Mouse (Mus musculus) hindbrain, postnatal 0 days (tissue): ENCODE measurements around the gene Mgat4d. TPM values are rescaled to one million over a fixed set of nuclear protein-coding genes. Genes with fewer than 3 reads are reported as not detected.

Experiments
- ATAC-seq: fragments of 200-750 bp; cut with Nextera tagmentation; 2 replicates; pipeline ENCODE4 v1.8.0; 2017; ENCODE audit warnings: mild to moderate bottlenecking, moderate TSS enrichment, moderate library complexity
- DNase-seq: peaks from one replicate; pipeline ENCODE4 v3.0.0-alpha.2; 2015; ENCODE audit warnings: low spot score
- H3K27ac ChIP-seq: fragments of 300-500 bp; sonication (generic); 2 replicates; pipeline ENCODE4 v1.5.1; 2014; ENCODE audit warnings: mild to moderate bottlenecking
- H3K27me3 ChIP-seq: fragments of 300-500 bp; sonication (generic); 2 replicates; pipeline ENCODE4 v1.6.1; 2014; ENCODE audit warnings: low read length, mixed read lengths; ENCODE audit not compliant: insufficient read depth
- H3K36me3 ChIP-seq: fragments of 300-500 bp; sonication (generic); 2 replicates; pipeline ENCODE4 v1.6.1; 2014; ENCODE audit warnings: low read length, mixed read lengths; ENCODE audit not compliant: insufficient read depth
- H3K4me1 ChIP-seq: fragments of 300-500 bp; sonication (generic); 2 replicates; pipeline ENCODE4 v1.6.1; 2014; ENCODE audit warnings: antibody characterized with exemption, low read length, mixed read lengths; ENCODE audit not compliant: insufficient read depth
- H3K4me2 ChIP-seq: fragments of 300-500 bp; sonication (generic); 2 replicates; pipeline ENCODE4 v1.6.1; 2014; ENCODE audit warnings: low read depth, mild to moderate bottlenecking, low read length, moderate library complexity, mixed read lengths
- H3K4me3 ChIP-seq: fragments of 300-500 bp; sonication (generic); 2 replicates; pipeline ENCODE4 v1.5.1; 2014; ENCODE audit warnings: low read length
- H3K9ac ChIP-seq: fragments of 300-500 bp; sonication (generic); replicated peaks from 2 replicates; pipeline ENCODE4 v1.6.1; 2014; ENCODE audit warnings: mild to moderate bottlenecking, low read length, moderate library complexity, mixed read lengths
- H3K9me3 ChIP-seq: fragments of 300-500 bp; sonication (generic); 2 replicates; pipeline ENCODE4 v1.6.1; 2016; ENCODE audit warnings: low read length, mixed read lengths
- CTCF ChIP-seq: IDR thresholded peaks from 2 replicates; pipeline ENCODE4 v1.5.1; 2016; ENCODE audit warnings: antibody characterized with exemption, control low read depth, low read depth
- WGBS: fragments of 180-500 bp; shearing (Covaris S2); extraction: QIAGEN DNeasy Blood & Tissue Kit; methylation state at CpG from one replicate; pipeline ENCODE4 v1.1.7; 2014; 5-methylcytosine and 5-hydroxymethylcytosine counted together
- polyA plus RNA-seq: library from polyadenylated mRNA; unstranded; fragments of >200 nt; fragmentation: Nextera tagmentation; extraction: Ambion mirVana; gene quantifications from 2 replicates; pipeline ENCODE4 v1.2.1, GENCODE M21; 2015
- total RNA-seq: library from RNA; depleted of rRNA; stranded (reverse); fragments of >200 nt; gene quantifications from 2 replicates; pipeline ENCODE4 v1.2.3, GENCODE M21; 2014

Mgat4d gene
- total and polyA plus RNA-seq, 2 experiments from 2014 or later = not detected

DNA sequence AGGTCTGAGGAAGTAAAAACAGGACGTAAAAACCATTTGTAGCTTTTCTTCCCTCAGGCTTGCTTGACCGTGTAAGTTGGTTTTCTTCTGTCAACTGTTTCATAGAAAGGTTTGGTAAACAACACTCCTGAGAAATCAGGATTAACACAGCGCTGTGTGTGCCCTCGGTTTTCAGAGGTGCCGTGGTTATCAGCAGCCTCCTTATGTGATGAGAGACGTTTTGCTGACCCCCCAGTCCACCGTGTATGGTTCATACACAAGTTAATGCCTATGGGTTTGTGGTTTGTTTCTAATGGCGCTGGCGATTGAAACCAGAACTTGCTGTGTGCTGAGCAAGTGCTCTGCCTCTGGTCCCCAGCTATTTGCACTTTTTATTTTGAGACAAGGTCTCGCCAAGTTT, 57.3 kb downstream of the Mgat4d start:
- WGBS = 82% methylated on average over 10 of the region's 10 CpGs
- H3K9me3 ChIP-seq = no peaks in the 10 kb centered on the region
- H3K4me1 ChIP-seq = no peaks in the 10 kb centered on the region
- no peaks in the 10 kb centered on the region for H3K27me3 ChIP-seq
- no peak for TF ChIP-seq CTCF
- H3K4me2 ChIP-seq = no peak overlapping the region
- no peak for ATAC-seq
- no peak for DNase-seq
- H3K4me3 ChIP-seq = no peak overlapping the region
- no peak overlapping the region for H3K9ac ChIP-seq
- no peaks in the 10 kb centered on the region for H3K36me3 ChIP-seq
- no peak overlapping the region for H3K27ac ChIP-seq

DNA sequence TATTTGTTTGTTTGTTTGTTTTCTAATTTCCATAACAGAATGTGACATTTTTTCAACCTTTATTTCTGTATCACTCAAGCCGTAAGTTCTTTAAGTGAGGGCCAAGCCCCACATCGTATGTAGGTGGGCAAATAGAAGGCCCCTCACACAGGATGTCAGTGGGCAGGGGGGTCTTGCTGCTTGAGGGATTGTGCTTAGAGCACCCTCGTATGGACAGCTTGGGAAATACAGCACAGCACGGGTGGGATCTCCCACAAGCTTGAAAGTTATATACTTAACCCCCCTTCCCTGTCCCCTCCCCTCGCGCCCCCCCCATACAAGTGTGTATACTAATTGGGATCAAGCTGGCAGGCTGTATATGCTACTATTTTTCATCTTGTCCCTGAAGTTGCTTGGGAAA, 58.6 kb downstream of the Mgat4d start:
- no peak overlapping the region for H3K4me2 ChIP-seq
- no peaks in the 10 kb centered on the region for H3K36me3 ChIP-seq
- no peak overlapping the region for H3K4me3 ChIP-seq
- no peaks in the 10 kb centered on the region for H3K9me3 ChIP-seq
- peak; percentile 57 for TF ChIP-seq CTCF
- H3K27ac ChIP-seq = no peak overlapping the region
- no peak overlapping the region for H3K9ac ChIP-seq
- peak; percentile 23 for DNase-seq
- H3K27me3 ChIP-seq = no peaks in the 10 kb centered on the region
- 43% methylated on average over 6 of the region's 6 CpGs for WGBS
- H3K4me1 ChIP-seq = no peaks in the 10 kb centered on the region
- no peak for ATAC-seq

DNA sequence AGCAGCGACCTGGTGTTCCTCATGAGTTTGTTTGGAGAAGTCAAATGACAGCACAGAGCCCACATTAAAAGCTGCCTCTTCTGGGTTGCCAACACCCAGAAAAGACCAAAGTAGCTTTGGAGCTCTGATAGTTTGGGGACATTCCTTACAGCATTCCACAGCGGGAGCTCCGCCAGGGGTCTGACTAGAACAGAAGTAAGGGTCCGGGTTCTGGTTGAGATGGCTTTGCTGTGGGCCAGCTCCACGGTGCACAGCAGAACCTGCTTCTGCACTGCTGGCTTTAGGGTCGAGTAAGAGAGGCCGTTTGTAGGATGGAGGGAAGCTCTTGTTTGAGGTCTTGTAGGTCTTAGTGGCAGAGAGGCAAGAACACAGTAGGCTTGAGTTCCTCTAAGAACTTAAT, 60.2 kb downstream of the Mgat4d start:
- no peak overlapping the region for H3K4me2 ChIP-seq
- H3K9me3 ChIP-seq = no peaks in the 10 kb centered on the region
- H3K27me3 ChIP-seq = no peaks in the 10 kb centered on the region
- no peak overlapping the region for H3K4me3 ChIP-seq
- ATAC-seq = no peak
- H3K36me3 ChIP-seq = no peaks in the 10 kb centered on the region
- H3K4me1 ChIP-seq = no peaks in the 10 kb centered on the region
- 83% methylated on average over 7 of the region's 7 CpGs for WGBS
- H3K27ac ChIP-seq = no peak overlapping the region
- H3K9ac ChIP-seq = no peak overlapping the region
- no peak for TF ChIP-seq CTCF
- no peak for DNase-seq

DNA sequence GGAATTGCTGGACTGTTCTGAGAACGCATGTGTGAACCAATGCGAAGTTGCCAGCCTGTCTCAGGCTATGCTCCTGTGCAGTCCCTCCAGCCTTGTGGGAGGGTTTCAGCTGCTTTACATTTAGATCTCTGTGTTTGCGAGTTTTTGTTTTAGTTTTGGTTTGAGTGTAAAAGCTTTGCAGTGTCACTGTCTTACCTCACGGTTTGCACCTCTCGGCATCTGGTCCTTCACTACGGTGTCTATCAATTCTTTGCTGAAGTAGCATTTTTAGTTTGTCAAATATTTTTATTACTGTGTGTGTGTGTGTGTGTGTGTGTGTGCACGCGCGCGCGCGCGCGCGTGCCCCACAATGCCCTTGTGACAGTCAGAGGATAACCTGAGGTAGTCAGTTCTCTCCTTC, 68.6 kb downstream of the Mgat4d start:
- H3K9me3 ChIP-seq = no peaks in the 10 kb centered on the region
- no peak overlapping the region for H3K4me2 ChIP-seq
- no peak overlapping the region for H3K27ac ChIP-seq
- no peaks in the 10 kb centered on the region for H3K4me1 ChIP-seq
- no peak for TF ChIP-seq CTCF
- no peaks in the 10 kb centered on the region for H3K27me3 ChIP-seq
- ATAC-seq (no peak), DNase-seq (no peak)
- H3K9ac ChIP-seq = no peak overlapping the region
- no peaks in the 10 kb centered on the region for H3K36me3 ChIP-seq
- 97% methylated on average over 15 of the region's 15 CpGs for WGBS
- H3K4me3 ChIP-seq = no peak overlapping the region

- DNase-seq (no peak), ATAC-seq (no peak)
- Histone ChIP-seq H3K4me2 (no peak overlapping the region), H3K27me3 (no peaks in the 10 kb centered on the region), H3K4me3 (no peak overlapping the region), H3K9ac (no peak overlapping the region), H3K4me1 (no peaks in the 10 kb centered on the region), H3K9me3 (no peaks in the 10 kb centered on the region), H3K36me3 (no peaks in the 10 kb centered on the region), H3K27ac (no peak overlapping the region)
- TF ChIP-seq CTCF = no peak
- 86% methylated on average over 6 of the region's 6 CpGs for WGBS
Measured at GRCm38 (mm10) chr8:83417970-83418369, 69.7 kb downstream of the Mgat4d start.

- DNase-seq (no peak), ATAC-seq (no peak)
- H3K9ac ChIP-seq = no peak overlapping the region
- H3K4me3 ChIP-seq = no peak overlapping the region
- no peaks in the 10 kb centered on the region for H3K27me3 ChIP-seq
- TF ChIP-seq CTCF = no peak
- H3K4me2 ChIP-seq = no peak overlapping the region
- no peaks in the 10 kb centered on the region for H3K4me1 ChIP-seq
- no peaks in the 10 kb centered on the region for H3K36me3 ChIP-seq
- H3K27ac ChIP-seq = no peak overlapping the region
- H3K9me3 ChIP-seq = no peaks in the 10 kb centered on the region
- 92% methylated on average over 11 of the region's 11 CpGs for WGBS
Measured at GRCm38 (mm10) chr8:83418805-83419516, 70.7 kb downstream of the Mgat4d start.

DNA sequence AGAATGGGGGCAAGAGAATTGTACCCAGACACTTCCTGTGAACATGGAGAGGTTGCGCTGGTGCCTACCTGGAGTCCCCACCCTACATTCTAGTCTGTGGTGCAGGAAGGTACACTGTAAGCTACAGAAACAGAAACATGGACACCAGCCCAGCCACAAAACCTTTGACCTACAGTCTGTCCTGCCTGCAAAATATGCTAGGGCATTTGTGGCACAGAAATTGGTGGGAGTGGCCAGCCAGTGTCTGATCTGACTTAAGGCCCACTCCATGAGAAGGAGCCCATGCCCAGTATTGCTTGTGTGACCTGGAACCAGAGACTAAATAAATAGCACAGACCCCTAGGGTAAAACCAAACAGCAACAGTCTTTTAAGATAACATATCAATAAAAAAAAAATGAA, 73.1 kb downstream of the Mgat4d start:
- DNase-seq (no peak), ATAC-seq (no peak)
- no peak overlapping the region for H3K27ac ChIP-seq
- H3K4me3 ChIP-seq = no peak overlapping the region
- 100% methylated on average over 1 of the region's 1 CpGs for WGBS
- H3K4me2 ChIP-seq = no peak overlapping the region
- H3K4me1 ChIP-seq = no peaks in the 10 kb centered on the region
- H3K27me3 ChIP-seq = no peaks in the 10 kb centered on the region
- TF ChIP-seq CTCF = no peak
- H3K9ac ChIP-seq = no peak overlapping the region
- H3K36me3 ChIP-seq = no peaks in the 10 kb centered on the region
- H3K9me3 ChIP-seq = no peaks in the 10 kb centered on the region
